8 mouse cellular contexts compared by ENCODE assay signal in genomic region chr19:52975564-52976185, GRCm38 (mm10).
DNase-seq lines count a peak whose midpoint lies in the region; ATAC-seq and TF ChIP-seq lines count a peak whose summit lies in the region.

No protein-coding gene starts in this region.

- H3K79me2 ChIP-seq in CH12.LX (replicated peaks; ENCODE audit: control insufficient read depth, extremely low read depth, insufficient read depth, poor library complexity, severe bottlenecking) = no peaks in the 10 kb centered on the region

- no peak for TF ChIP-seq EP300 in CH12.LX (IDR thresholded peaks at IDR 0.05; ENCODE audit: low read length)
- TF ChIP-seq EP300 in liver, postnatal 0 days (IDR thresholded peaks at IDR 0.05; ENCODE audit: low read depth) = no peak

- peaks cover 0 to 21% of the 10 kb centered on the region in 2 experiments for H3K36me3 ChIP-seq in CH12.LX (replicated peaks in 1 of 2; ENCODE audit: control insufficient read depth in 1 of 2, insufficient read depth in 1 of 2, low read length in 1 of 2)
- H3K36me3 ChIP-seq in liver, postnatal 0 days (replicated peaks; ENCODE audit: insufficient read depth, low read length) = no peaks in the 10 kb centered on the region

- dilution Hi-C loops in CH12.LX (cut with MboI; ENCODE audit: extremely low pct_ligation_motif_present, extremely low pct_unique_long_range_greater_than_20kb, low sequenced_read_pairs) = no loop called here

- TF ChIP-seq POLR2A in CH12.LX (IDR thresholded peaks at IDR 0.05; ENCODE audit: low read depth, low read length) = no peak
- no peak for TF ChIP-seq POLR2A in bone marrow, adult 2 months (IDR thresholded peaks at IDR 0.05; ENCODE audit: borderline replicate concordance, control insufficient read depth, low read depth, low read length)
- TF ChIP-seq POLR2A in embryonic fibroblast, embryonic 13.5 days (IDR thresholded peaks at IDR 0.05; ENCODE audit: low read depth, low read length) = no peak
- TF ChIP-seq POLR2A in olfactory bulb, adult 2 months (IDR thresholded peaks at IDR 0.05; ENCODE audit: insufficient read depth, low read depth, low read length) = no peak

- no peak overlapping the region for H3K9ac ChIP-seq in CH12.LX (ENCODE audit: insufficient read depth, low read depth)
- no peak overlapping the region for H3K9ac ChIP-seq in liver, postnatal 0 days (replicated peaks)

- intact Hi-C loops in heart, postnatal 10 days (cut with DNase I) = loop anchor here (2.0 to 5.0 kb wide), 2 partner anchors 253 to 353 kb away; no protein-coding TSS in a partner anchor

- no peak overlapping the region for H3K4me3 ChIP-seq in CH12.LX (replicated peaks in 1 of 3; ENCODE audit: low read depth in 2 of 3, low read length in 2 of 3, poor library complexity in 1 of 3)
- no peak overlapping the region for H3K4me3 ChIP-seq in bone marrow, adult 2 months (replicated peaks; ENCODE audit: control insufficient read depth, low read depth, low read length)
- no peak overlapping the region for H3K4me3 ChIP-seq in embryonic fibroblast, embryonic 13.5 days (ENCODE audit: insufficient read depth, low read length)
- no peak overlapping the region for H3K4me3 ChIP-seq in liver, postnatal 0 days (ENCODE audit: low read depth, low read length)
- H3K4me3 ChIP-seq in olfactory bulb, adult 2 months (ENCODE audit: insufficient read depth, low read depth, low read length) = no peak overlapping the region

- H3K4me1 ChIP-seq in CH12.LX (ENCODE audit: control insufficient read depth in 1 of 2, insufficient read depth in 2 of 2) = 0 out of 4 replicates have a peak, but pooled peaks cover 0 to 3% of the 10 kb centered on the region in 2 experiments
- H3K4me1 ChIP-seq in bone marrow, adult 2 months (ENCODE audit: control insufficient read depth, insufficient read depth, low read length) = no peaks in the 10 kb centered on the region; the same call in 1 of the 2 replicates
- no peaks in the 10 kb centered on the region for H3K4me1 ChIP-seq in embryonic fibroblast, embryonic 13.5 days (ENCODE audit: control insufficient read depth, insufficient read depth, low read length)
- no peaks in the 10 kb centered on the region for H3K4me1 ChIP-seq in liver, postnatal 0 days (ENCODE audit: insufficient read depth)
- H3K4me1 ChIP-seq in olfactory bulb, adult 2 months (ENCODE audit: control insufficient read depth, insufficient read depth, low read length) = peaks cover 10% of the 10 kb centered on the region

- H3K27me3 ChIP-seq in CH12.LX (replicated peaks) = no peaks in the 10 kb centered on the region
- no peaks in the 10 kb centered on the region for H3K27me3 ChIP-seq in liver, postnatal 0 days (ENCODE audit: insufficient read depth, low read length)

- TF ChIP-seq RAD21 in CH12.LX (IDR thresholded peaks at IDR 0.05; ENCODE audit: low read depth, low read length) = peak; percentile 81

- DNase-seq in CH12.LX (ENCODE audit: extremely low read depth) = peak; percentile 52
- peak; percentile 69 to 88 for DNase-seq in heart, postnatal 10 days
- peak; percentile 82 for DNase-seq in layer of hippocampus, adult 11-12 months (ENCODE audit: low spot score)
- DNase-seq in liver, postnatal 0 days = peak; percentile 77
- DNase-seq in thymus, postnatal 36 days = peak; percentile 34 to 53

- WGBS in bone marrow, adult 2 months = 57% methylated on average over 15 of the region's 15 CpGs
- 56% methylated on average over 15 of the region's 15 CpGs for WGBS in liver, postnatal 0 days (ENCODE audit: insufficient replicate concordance)
- 49% methylated on average over 15 of the region's 15 CpGs for WGBS in olfactory bulb, adult 2 months

- in situ Hi-C loops in CH12.LX (cut with MboI; ENCODE audit: low pct_ligation_motif_present, low pct_unique_long_range_greater_than_20kb, low sequenced_read_pairs) = no loop called here

- H3K27ac ChIP-seq in CH12.LX (ENCODE audit: insufficient read depth, low read depth) = no peak overlapping the region
- no peak overlapping the region for H3K27ac ChIP-seq in bone marrow, adult 2 months (ENCODE audit: control insufficient read depth, insufficient read depth, low read depth, low read length, poor library complexity)
- no peak overlapping the region for H3K27ac ChIP-seq in embryonic fibroblast, embryonic 13.5 days (ENCODE audit: insufficient read depth, low read length)
- H3K27ac ChIP-seq in liver, postnatal 0 days (ENCODE audit: low read depth) = no peak overlapping the region
- no peak overlapping the region for H3K27ac ChIP-seq in olfactory bulb, adult 2 months (ENCODE audit: insufficient read depth, low read depth, low read length)

- H3K4me2 ChIP-seq in CH12.LX (ENCODE audit: insufficient read depth, low read depth, poor library complexity, severe bottlenecking) = no peak overlapping the region
- H3K4me2 ChIP-seq in liver, postnatal 0 days (ENCODE audit: low read depth, low read length) = no peak overlapping the region

- ATAC-seq in liver, postnatal 0 days = no peak

- H3K9me3 ChIP-seq in CH12.LX (replicated peaks; ENCODE audit: low read length) = no peaks in the 10 kb centered on the region
- H3K9me3 ChIP-seq in liver, postnatal 0 days (ENCODE audit: low read length) = no peaks in the 10 kb centered on the region

- TF ChIP-seq CTCF in CH12.LX (conservative IDR thresholded peaks at IDR 0.05 in 1 of 2, IDR thresholded peaks at IDR 0.05 in 1 of 2; ENCODE audit: low read depth in 2 of 2, low read length in 2 of 2) = peak; percentile 61 to 82
- TF ChIP-seq CTCF in bone marrow, adult 2 months (IDR thresholded peaks at IDR 0.05; ENCODE audit: control insufficient read depth, insufficient read depth, low read length) = peak; percentile 75
- peak; percentile 62; the same call in 1 of the 2 replicates for TF ChIP-seq CTCF in embryonic fibroblast, embryonic 13.5 days (IDR thresholded peaks at IDR 0.05; ENCODE audit: borderline replicate concordance, insufficient read depth, low read length)
- TF ChIP-seq CTCF in liver, postnatal 0 days (IDR thresholded peaks at IDR 0.05; ENCODE audit: low read depth) = peak; percentile 84
- peak; percentile 57 for TF ChIP-seq CTCF in olfactory bulb, adult 2 months (IDR thresholded peaks at IDR 0.05; ENCODE audit: insufficient read depth, low read depth, low read length)

TF ChIP-seq in CH12.LX, 34 proteins besides CTCF, POLR2A, EP300 and RAD21:
- peak; percentile 64; the same call in 1 of the 2 replicates for TF ChIP-seq SMC3 (IDR thresholded peaks at IDR 0.05; ENCODE audit: low read depth, low read length)
- no peak for TF ChIP-seq JUN (IDR thresholded peaks at IDR 0.05; ENCODE audit: insufficient read depth, low read depth, low read length)
